ENCODE assay signal across 28 mouse cellular contexts in genomic region chr16:37863876-37864275, GRCm38 (mm10). TPM values are rescaled to one million over a fixed set of nuclear protein-coding genes. Genes with fewer than 3 reads are reported as not detected.
DNase-seq lines count a peak whose midpoint lies in the region; ATAC-seq lines count a peak whose summit lies in the region.
"Had no signal": no experiment of that assay in that cellular context is flagged by ENCODE, and none has a peak within 500 bp of the region (broad histone marks: within the 10 kb centered on the region; RNA-seq: fewer than 3 reads in every experiment).

No protein-coding gene starts in this region.

- no peak overlapping the region for H3K4me2 ChIP-seq in liver, embryonic 12.5 days
- H3K4me2 ChIP-seq in liver, embryonic 11.5 days: no peak overlapping the region
- H3K4me2 ChIP-seq in liver, embryonic 15.5 days: no peak overlapping the region; the same call in 1 of the 2 replicates
- H3K4me2 ChIP-seq: embryonic facial prominence, embryonic 12.5 days; embryonic facial prominence, embryonic 15.5 days; heart, embryonic 13.5 days; hindbrain, embryonic 14.5 days had no signal

- H3K4me1 ChIP-seq in liver, embryonic 12.5 days: peaks cover 8% of the 10 kb centered on the region; the same call in 1 of the 2 replicates
- no peaks in the 10 kb centered on the region for H3K4me1 ChIP-seq in liver, embryonic 11.5 days (replicated peaks; ENCODE audit: control insufficient read depth, insufficient read depth, low read length)
- peaks cover 8% of the 10 kb centered on the region for H3K4me1 ChIP-seq in liver, embryonic 15.5 days (replicated peaks)
- H3K4me1 ChIP-seq: embryonic facial prominence, embryonic 12.5 days; embryonic facial prominence, embryonic 15.5 days had no signal

- WGBS in liver, embryonic 12.5 days (ENCODE audit: insufficient replicate concordance): 70% methylated on average over 3 of the region's 3 CpGs
- WGBS in liver, embryonic 11.5 days: 70% methylated on average over 3 of the region's 3 CpGs
- WGBS in liver, embryonic 15.5 days (ENCODE audit: insufficient replicate concordance): 65% methylated on average over 3 of the region's 3 CpGs

- H3K9ac ChIP-seq in liver, embryonic 12.5 days: no peak overlapping the region
- no peak overlapping the region for H3K9ac ChIP-seq in liver, embryonic 11.5 days (ENCODE audit: low read depth, low read length)
- no peak overlapping the region for H3K9ac ChIP-seq in liver, embryonic 15.5 days
- H3K9ac ChIP-seq: embryonic facial prominence, embryonic 12.5 days; embryonic facial prominence, embryonic 15.5 days; forebrain, postnatal 0 days; heart, embryonic 13.5 days; hindbrain, embryonic 14.5 days had no signal

- H3K9me3 ChIP-seq in liver, embryonic 12.5 days (replicated peaks): no peaks in the 10 kb centered on the region
- no peaks in the 10 kb centered on the region for H3K9me3 ChIP-seq in liver, embryonic 11.5 days (ENCODE audit: control insufficient read depth, low read length)
- no peaks in the 10 kb centered on the region for H3K9me3 ChIP-seq in liver, embryonic 15.5 days (replicated peaks)
- H3K9me3 ChIP-seq: embryonic facial prominence, embryonic 12.5 days; embryonic facial prominence, embryonic 15.5 days; heart, embryonic 10.5 days; heart, embryonic 13.5 days had no signal

- H3K27me3 ChIP-seq in liver, embryonic 12.5 days (replicated peaks): no peaks in the 10 kb centered on the region
- no peaks in the 10 kb centered on the region for H3K27me3 ChIP-seq in liver, embryonic 11.5 days (replicated peaks; ENCODE audit: control insufficient read depth, insufficient read depth, low read length)
- H3K27me3 ChIP-seq in liver, embryonic 15.5 days: no peaks in the 10 kb centered on the region
- H3K27me3 ChIP-seq: embryonic facial prominence, embryonic 12.5 days; embryonic facial prominence, embryonic 15.5 days; heart, embryonic 13.5 days had no signal

- peak; percentile 58 for DNase-seq in heart, adult 11 months
- no peak for DNase-seq in heart, adult 8-10 months (ENCODE audit: low spot score)
- no peak for DNase-seq in liver, embryonic 11.5 days (ENCODE audit: low spot score)
- no peak for DNase-seq in cerebellum, postnatal 25 days
- DNase-seq in layer of hippocampus, adult 18-20 months (ENCODE audit: low spot score in 2 of 2): no peak
- DNase-seq: adrenal gland, postnatal 10 days; adrenal gland, postnatal 36 days; cerebellum, adult 18-20 months; cerebellum, adult 9-10 months; cerebellum, postnatal 14 days; forebrain, postnatal 0 days; gastrocnemius, adult 2 months; gastrocnemius, postnatal 14 days; heart, adult 18-20 months; heart, postnatal 14 days; heart, postnatal 4 days had no signal

- H3K4me3 ChIP-seq in liver, embryonic 12.5 days: no peak overlapping the region
- no peak overlapping the region for H3K4me3 ChIP-seq in liver, embryonic 11.5 days (ENCODE audit: low read depth, low read length)
- H3K4me3 ChIP-seq in liver, embryonic 15.5 days (replicated peaks): no peak overlapping the region
- H3K4me3 ChIP-seq: embryonic facial prominence, embryonic 12.5 days; embryonic facial prominence, embryonic 15.5 days; gastrocnemius, adult 2 months; heart, embryonic 10.5 days; heart, embryonic 13.5 days had no signal

- H3K27ac ChIP-seq in liver, embryonic 12.5 days: 0 out of 2 replicates have a peak overlapping the region, but pooled peaks have one; percentile 17
- no peak overlapping the region for H3K27ac ChIP-seq in liver, embryonic 11.5 days (ENCODE audit: low read depth, low read length)
- H3K27ac ChIP-seq in liver, embryonic 15.5 days (replicated peaks): peak overlapping the region; percentile 49; the same call in 1 of the 2 replicates
- H3K27ac ChIP-seq: embryonic facial prominence, embryonic 12.5 days; embryonic facial prominence, embryonic 15.5 days; gastrocnemius, adult 2 months; heart, embryonic 10.5 days; heart, embryonic 13.5 days; hindbrain, embryonic 14.5 days had no signal

- H3K36me3 ChIP-seq in liver, embryonic 12.5 days: no peaks in the 10 kb centered on the region
- no peaks in the 10 kb centered on the region for H3K36me3 ChIP-seq in liver, embryonic 11.5 days (ENCODE audit: control insufficient read depth, insufficient read depth, low read length)
- no peaks in the 10 kb centered on the region for H3K36me3 ChIP-seq in liver, embryonic 15.5 days (replicated peaks)
- H3K36me3 ChIP-seq: embryonic facial prominence, embryonic 12.5 days; embryonic facial prominence, embryonic 15.5 days; heart, embryonic 10.5 days; heart, embryonic 13.5 days had no signal

- ATAC-seq in liver, embryonic 12.5 days: no peak
- ATAC-seq in liver, embryonic 11.5 days (replicated peaks; ENCODE audit: low FRiP score): no peak
- ATAC-seq in liver, embryonic 15.5 days (ENCODE audit: insufficient read depth): no peak
- ATAC-seq: activated CD4-positive, CD25-positive, alpha-beta regulatory T cell, adult 4 months; forebrain, embryonic 14.5 days; forebrain, postnatal 0 days had no signal

RNA-seq across cellular contexts. Expression of gene Gm36028, which starts 2.9 kb away (rescaled TPM):
- 1 to 10 TPM in 3 of 4 experiments, under 1 TPM in 1; 0.90 to 1.4 (median 1.3) TPM for total RNA-seq in heart, adult 8-10 months (2022)
- polyA plus RNA-seq in liver, embryonic 12.5 days (2016; fragmentation: Nextera tagmentation; extraction: Ambion mirVana): not detected in 2 replicates
- polyA plus RNA-seq in liver, embryonic 11.5 days (2014; fragmentation: Nextera tagmentation; extraction: Ambion mirVana): 0.36 TPM in 1 of 2 replicates, not detected in the other
- polyA plus RNA-seq in liver, embryonic 15.5 days (2015; fragmentation: Nextera tagmentation; extraction: Ambion mirVana): 0.09 TPM in 1 of 2 replicates, not detected in the other
- total RNA-seq in layer of hippocampus, adult 18-20 months (2021): under 1 TPM in 1 of 2 experiments, not detected in 1; 0.40 TPM
- total RNA-seq: ES-E14; forebrain, postnatal 0 days; gastrocnemius, adult 2 months; gastrocnemius, postnatal 14 days; gastrocnemius, postnatal 4 days had no signal
- polyA plus RNA-seq: activated CD4-positive, CD25-positive, alpha-beta regulatory T cell, adult 4 months; hindbrain, embryonic 14.5 days had no signal

RNA-seq across cellular contexts. Expression of gene Lrrc58, which starts 4.3 kb away (rescaled TPM):
- 10 to 100 TPM; 57.2 to 67.5 (median 65.3) TPM for total RNA-seq in heart, adult 8-10 months (2022)
- 22.0 and 22.2 TPM in 2 replicates for polyA plus RNA-seq in liver, embryonic 12.5 days (2016; fragmentation: Nextera tagmentation; extraction: Ambion mirVana)
- polyA plus RNA-seq in liver, embryonic 11.5 days (2014; fragmentation: Nextera tagmentation; extraction: Ambion mirVana): 35.9 and 36.2 TPM in 2 replicates
- polyA plus RNA-seq in liver, embryonic 15.5 days (2015; fragmentation: Nextera tagmentation; extraction: Ambion mirVana): 12.0 TPM in 2 replicates
- total RNA-seq in layer of hippocampus, adult 18-20 months (2021): 100 to 1,000 TPM; 101 to 105 TPM

RNA-seq across cellular contexts. Expression of gene Gpr156, which starts 52.4 kb away (rescaled TPM):
- under 1 TPM in 1 of 4 experiments, not detected in 3; 0.06 TPM for total RNA-seq in heart, adult 8-10 months (2022)
- polyA plus RNA-seq in liver, embryonic 12.5 days (2016; fragmentation: Nextera tagmentation; extraction: Ambion mirVana): 0.07 TPM in 1 of 2 replicates, not detected in the other
- polyA plus RNA-seq in liver, embryonic 11.5 days (2014; fragmentation: Nextera tagmentation; extraction: Ambion mirVana): 0.08 TPM in 1 of 2 replicates, not detected in the other
- polyA plus RNA-seq in liver, embryonic 15.5 days (2015; fragmentation: Nextera tagmentation; extraction: Ambion mirVana): 0.02 TPM in 1 of 2 replicates, not detected in the other
- under 1 TPM; 0.45 to 0.76 TPM for total RNA-seq in layer of hippocampus, adult 18-20 months (2021)
- total RNA-seq: common myeloid progenitor, adult 5-6 weeks; gastrocnemius, adult 2 months had no signal
- polyA plus RNA-seq: activated CD4-positive, CD25-positive, alpha-beta regulatory T cell, adult 4 months had no signal
